Mouse (Mus musculus) T-cell, adult 2 months (primary cell): ENCODE measurements around the gene Ctnnd2.

ENCODE experiments used
- DNase-seq: peaks from one replicate; pipeline ENCODE4 v3.0.0; 2022; ENCODE audit warnings: low spot score

Gene Ctnnd2

GRCm38 (mm10) chr15:30647679-30648311 is 475.4 kb downstream of the Ctnnd2 start:
- no peak for DNase-seq

GRCm38 (mm10) chr15:30649964-30650363 is 477.6 kb downstream of the Ctnnd2 start:
- DNase-seq = no peak

- DNase-seq = no peak
Measured at GRCm38 (mm10) chr15:30655433-30655832, 483.0 kb downstream of the Ctnnd2 start.

DNA sequence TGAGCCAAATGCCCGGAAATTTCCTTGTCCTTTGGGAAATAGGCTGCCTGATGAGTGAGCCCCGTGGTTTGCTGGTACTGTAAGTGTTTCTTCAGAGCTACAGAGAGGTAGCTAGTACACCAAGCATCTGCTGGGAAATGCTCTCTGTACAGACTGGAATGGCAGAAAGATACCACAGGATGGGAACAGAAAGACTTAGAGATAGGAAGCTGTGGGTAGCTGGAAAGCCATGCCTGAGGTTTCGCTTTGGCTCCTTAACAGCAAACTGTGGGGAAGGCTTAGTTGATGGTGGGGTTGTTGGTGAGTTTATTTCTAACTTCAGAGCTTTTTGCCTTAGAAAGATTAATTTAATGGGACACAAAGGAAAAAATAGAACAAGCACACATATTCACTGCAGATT is 485.2 kb downstream of the Ctnnd2 start:
- DNase-seq = no peak

DNA sequence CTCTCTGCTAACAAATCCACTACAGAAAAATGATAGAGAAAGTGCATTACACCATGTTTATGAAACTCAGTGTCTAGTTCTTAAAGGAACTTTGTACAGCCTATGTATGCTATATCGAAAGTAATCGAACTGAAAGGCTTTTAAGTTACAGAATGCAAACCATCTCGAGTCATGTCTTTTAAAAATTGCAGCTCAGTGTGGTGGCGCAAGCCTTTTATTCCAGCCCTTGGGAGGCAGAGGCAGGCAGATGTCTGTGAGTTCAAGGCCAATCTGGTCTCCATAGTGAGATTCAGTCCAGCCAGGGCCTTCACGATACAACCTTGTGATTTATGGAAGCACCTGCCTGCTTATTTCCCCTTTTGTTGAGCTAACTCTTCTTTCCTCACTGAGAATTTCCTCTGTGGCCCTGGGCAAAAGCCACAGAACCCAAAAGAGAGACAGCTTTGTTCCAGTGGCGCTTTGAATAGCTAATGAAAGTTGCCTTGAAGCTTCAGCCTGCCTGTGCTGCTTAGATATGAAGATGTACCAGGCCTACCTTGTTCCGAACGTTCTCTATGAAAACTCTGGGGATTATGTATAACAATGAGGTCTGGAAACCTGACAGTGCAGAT is 488.3 kb downstream of the Ctnnd2 start:
- no peak for DNase-seq

GRCm38 (mm10) chr15:30661689-30662422 is 489.5 kb downstream of the Ctnnd2 start:
- no peak for DNase-seq

DNA sequence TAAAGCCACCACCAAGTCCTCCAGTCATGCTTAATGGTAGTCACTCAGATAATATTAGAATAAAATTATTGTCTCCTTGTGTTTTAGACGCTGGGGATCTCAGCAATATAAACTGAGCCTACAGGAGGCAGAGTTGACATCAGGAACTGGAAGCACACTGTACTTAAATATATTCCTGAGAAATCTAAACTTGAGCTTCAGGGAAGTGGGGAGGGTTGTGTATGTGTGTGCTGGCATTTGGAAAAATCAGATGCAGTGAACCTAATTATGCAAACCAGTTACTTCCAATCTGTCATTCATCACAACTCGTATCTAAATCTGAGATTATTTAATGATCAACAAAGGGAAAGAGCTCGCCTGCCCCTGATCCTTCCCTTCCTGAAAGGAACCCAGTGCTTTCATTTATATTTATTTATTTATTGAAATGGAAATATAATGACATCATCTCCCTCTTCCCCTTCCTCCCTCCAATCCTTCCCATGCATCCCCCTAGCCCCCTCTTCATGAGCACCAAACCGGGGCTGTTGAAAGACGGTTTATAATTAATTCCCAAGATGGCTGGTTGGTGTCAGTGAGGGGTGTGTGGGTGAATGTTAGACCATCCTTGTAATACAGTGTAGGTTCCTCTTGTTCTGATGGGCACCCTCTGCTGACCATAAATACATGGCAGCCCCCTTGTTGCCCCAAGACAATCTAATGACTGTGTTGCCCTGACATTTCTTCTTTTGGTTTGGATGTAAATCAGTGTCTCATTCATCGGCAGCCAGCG is 495.6 kb downstream of the Ctnnd2 start:
- DNase-seq = no peak

GRCm38 (mm10) chr15:30681939-30682338 is 509.5 kb downstream of the Ctnnd2 start:
- DNase-seq = no peak

DNA sequence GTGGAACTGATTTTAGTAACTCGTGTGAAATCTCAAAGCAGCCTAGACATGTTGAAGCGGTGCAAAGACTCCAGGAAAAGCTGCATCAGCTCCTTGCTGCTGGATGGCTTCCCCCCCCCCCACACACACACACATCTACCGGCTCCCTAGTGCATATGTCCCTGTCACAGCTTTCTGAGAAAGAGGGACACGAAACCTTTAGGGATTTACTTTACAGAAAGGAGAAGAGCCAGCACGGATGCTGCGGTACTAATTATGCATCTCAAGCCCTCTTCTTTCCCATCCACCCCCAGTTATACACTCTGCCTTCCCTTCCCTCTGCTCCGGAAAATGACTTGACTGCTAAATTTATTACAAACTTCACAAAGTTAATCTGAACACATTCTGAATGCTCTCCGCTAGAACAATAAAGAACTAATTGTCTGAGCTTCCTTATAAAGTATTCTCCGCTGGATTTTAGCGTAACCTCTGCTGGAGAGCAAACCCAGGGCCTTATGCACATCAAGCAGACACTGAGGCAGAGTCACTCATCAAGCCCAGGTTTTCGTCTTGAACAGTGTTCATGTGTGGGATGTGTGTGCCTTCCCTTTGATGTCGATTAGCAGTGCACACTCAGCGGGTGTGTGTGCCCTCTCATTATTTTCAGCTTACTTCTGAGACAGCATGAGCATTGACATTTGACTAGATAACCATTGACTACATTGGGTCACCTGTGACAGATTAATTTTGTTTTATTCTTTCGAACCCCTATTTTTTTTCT is 510.1 kb downstream of the Ctnnd2 start:
- DNase-seq = no peak

GRCm38 (mm10) chr15:30686206-30687101 is 514.1 kb downstream of the Ctnnd2 start:
- DNase-seq = no peak

GRCm38 (mm10) chr15:30693754-30694205 is 521.4 kb downstream of the Ctnnd2 start:
- no peak for DNase-seq

DNA sequence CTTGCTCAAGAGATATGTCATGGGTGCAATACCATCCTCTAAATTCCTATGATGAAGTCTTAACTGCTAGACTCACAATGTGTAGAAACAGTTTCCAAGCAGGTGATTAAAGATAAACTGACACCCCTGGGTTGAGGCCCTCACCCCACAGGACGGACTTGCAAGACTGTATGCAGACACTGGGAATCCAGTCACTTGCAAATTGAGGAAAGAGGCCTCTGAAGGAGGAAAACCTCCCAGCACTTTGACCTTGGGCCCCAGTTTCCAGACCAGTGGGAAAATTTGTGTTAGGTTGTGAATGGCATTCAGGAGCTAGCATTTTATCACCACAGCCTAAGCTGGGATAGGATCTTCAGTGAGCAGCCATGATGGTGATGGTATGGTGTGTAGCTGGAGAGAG is 521.9 kb downstream of the Ctnnd2 start:
- DNase-seq = no peak

GRCm38 (mm10) chr15:30695859-30696258 is 523.5 kb downstream of the Ctnnd2 start:
- no peak for DNase-seq

DNA sequence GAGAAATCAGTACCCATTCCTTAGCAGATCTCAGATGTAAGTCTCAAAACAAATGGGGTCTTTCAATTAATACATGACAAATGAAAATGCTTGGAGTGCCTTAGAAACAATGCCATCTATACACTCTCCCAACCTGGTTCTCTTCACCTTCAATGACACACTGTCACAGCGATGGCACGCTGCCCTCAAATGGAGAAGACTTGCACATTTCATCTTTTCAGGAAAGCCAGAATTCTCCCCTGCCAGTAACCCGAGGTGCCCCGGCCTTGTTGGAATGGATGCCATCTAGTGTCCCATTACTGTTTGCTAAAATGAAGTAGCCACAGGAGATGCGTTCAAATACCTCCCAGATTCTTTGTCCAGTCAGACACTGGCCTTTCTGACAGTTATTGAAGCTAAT is 525.0 kb downstream of the Ctnnd2 start:
- DNase-seq = no peak

- no peak for DNase-seq
Measured at GRCm38 (mm10) chr15:30700762-30701161, 528.4 kb downstream of the Ctnnd2 start.

GRCm38 (mm10) chr15:30701592-30701991 is 529.2 kb downstream of the Ctnnd2 start:
- no peak for DNase-seq

GRCm38 (mm10) chr15:30709026-30709753 is 536.8 kb downstream of the Ctnnd2 start:
- no peak for DNase-seq

DNA sequence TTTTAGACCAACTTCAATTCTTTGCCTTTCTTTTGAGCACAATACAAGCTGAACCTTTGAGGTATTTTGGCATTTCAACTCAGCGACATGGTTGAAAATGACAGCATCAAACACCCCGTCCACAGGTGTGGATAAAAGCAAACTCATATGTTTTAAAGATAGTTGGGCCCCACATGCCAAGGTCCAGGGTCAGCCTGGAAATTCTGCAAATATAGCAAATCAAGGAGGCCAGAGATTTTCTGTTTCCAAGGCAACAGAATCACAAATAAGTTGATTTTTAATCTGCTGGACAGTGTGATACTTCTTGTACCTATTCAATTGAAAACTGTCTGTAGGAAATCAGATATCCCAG is 537.3 kb downstream of the Ctnnd2 start:
- no peak for DNase-seq

DNA sequence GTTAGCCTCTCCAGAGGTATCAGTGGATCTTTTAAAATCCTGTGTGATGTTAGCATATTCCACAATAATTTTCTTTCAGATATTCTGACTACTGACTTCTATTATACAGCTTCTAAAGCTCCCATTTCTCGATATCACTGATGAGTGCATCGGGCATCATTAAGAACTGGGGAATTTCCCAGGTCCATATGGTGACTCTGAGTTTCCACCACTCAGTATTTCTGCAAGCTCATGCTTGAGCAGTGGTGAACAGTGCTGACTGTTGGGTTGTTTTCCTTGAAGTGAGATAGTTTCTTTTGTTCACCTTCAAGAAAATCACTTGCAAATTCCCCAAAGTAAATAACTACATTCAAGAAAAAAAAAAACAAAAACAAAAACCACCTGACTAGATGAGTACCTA is 542.4 kb downstream of the Ctnnd2 start:
- DNase-seq = no peak

DNA sequence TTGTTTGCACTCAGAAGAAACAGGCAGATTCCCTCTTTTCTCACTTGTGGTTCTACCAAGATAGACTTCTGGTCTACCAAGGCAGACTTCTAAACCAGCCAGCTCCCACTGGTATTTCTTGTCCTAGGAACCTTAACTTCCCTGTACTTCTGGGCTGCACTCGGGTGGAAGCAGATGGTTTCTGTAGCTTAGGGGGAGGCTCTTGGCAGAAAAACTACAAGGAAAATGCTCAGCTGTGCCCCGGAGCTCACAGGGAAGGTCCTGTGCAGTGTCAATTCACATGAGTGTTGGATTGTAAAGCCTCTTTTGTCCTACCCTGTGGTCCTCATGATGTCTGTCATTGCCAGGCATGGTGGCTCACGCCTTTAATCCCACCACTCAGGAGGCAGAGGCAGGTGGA is 546.4 kb downstream of the Ctnnd2 start:
- no peak for DNase-seq
